Mouse (Mus musculus) urinary bladder, postnatal 25 days (tissue): Measurements from ENCODE around the gene Angptl8.
A peak's percentile ranks its signal among the peaks of the same experiment; 100 is the strongest.
"Not testable (repeated sequence)": the region's sequence is repeated elsewhere in the genome, so short reads cannot be mapped to it uniquely, and the experiment has no call there.

ENCODE experiments used
- DNase-seq: peaks from one replicate; pipeline ENCODE4 v3.0.0; 2022; ENCODE audit warnings: low spot score

Angptl8 gene

DNA sequence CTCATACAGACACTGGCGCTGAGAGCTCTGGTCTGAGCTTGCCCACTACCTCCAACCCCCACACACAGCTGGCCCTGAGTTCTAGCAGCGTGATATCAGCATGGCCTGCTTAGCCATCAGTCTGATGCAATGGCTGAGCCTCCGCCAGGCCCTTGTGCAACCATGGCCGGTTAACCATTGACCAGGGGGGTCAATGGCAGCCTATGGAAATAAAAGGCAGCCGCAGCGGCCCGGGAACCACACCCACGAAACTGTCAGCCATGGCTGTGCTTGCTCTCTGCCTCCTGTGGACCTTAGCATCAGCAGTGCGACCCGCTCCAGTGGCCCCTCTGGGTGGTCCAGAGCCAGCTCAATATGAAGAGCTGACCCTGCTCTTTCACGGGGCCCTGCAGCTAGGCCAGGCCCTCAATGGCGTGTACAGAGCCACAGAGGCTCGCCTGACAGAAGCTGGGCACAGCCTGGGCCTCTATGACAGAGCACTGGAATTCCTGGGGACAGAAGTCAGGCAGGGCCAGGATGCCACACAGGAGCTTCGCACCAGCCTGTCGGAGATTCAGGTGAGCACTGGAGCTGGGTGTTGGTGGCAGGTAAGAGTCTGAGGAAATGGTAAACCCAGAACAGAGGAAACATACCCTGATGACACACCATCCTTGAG, at the start of gene Angptl8:
TSS of gene Angptl8 (plus strand) at position 253 of the 655 bp plus-strand sequence.
- no peak for DNase-seq

DNA sequence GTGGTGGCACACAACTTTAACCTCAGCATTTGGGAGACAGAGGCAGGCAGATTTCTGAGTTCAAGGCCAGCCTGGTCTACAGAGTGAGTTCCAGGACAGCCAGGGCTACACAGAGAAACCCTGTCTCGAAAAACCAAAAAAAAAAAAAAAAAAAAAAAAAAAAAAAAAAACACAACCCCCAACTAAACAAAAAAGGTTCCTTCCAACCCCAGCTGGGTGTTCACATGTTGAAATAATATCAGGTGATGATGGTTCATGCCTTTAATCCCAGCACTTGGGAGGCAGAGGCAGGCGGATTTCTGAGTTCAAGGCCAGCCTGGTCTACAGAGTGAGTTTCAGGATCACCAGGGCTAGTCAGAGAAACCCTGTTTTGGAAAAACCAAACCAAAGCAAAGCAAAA, 49.0 kb upstream of the Angptl8 start:
- not testable (repeated sequence) for DNase-seq

DNA sequence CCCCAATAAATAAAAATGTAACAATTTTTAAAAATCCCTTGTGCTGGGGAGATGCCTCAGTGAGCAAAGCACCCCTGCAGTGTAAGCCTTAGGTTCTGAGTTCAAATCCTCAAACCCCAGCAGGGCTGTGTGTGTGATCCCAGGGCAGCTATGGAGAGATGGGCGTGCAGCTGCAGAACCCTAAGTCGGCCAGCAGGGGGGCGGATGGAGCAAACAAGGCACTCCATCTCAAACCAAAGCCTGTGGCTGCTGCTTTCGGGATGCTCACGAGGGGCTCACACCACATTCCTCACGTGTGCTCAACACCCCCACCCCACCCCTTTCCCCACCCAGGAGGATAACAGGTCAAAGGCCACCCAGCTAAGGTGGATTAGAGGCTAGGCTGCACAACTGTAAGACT, 48.4 kb upstream of the Angptl8 start:
- peak; percentile 73 for DNase-seq

DNA sequence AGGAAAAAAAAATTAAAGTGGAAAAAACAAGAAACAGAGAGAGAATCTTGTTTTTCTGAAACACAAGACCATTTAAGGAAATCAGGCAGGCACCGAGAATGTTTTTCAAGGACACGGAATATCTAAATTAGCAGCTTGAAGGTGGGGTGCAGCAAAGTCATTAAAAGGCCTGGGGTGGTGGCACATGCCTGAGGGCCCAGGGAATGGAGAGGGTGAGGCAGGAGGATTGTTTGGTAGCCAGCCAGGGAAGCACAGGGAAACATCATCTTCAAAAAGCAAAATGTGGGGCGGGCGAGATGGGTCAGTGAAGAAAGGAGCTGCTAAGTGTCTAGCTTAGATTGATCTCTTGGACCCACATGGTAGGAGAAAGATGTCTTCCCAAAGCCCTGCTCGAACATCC, 47.7 kb upstream of the Angptl8 start:
- DNase-seq, result no peak

DNA sequence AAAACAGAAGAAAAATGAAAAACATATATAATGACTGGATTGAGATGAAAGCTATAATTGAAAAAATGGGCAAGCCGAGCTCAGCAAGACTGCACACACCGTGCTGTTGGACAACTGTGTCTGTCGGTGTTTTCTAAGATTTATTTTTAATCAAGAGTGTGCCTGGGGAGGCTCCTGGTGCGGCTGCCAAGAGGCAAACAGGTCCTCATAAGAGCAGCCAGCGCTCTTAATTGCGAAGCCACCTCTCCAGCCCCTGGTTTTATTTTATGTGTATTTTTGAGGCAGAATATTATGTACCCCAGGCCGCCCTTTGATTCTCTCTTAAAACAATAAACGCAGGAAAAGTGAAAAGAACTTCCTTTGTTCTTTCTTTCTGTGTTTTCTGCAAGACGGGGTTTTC, 47.1 kb upstream of the Angptl8 start:
- no peak for DNase-seq

DNA sequence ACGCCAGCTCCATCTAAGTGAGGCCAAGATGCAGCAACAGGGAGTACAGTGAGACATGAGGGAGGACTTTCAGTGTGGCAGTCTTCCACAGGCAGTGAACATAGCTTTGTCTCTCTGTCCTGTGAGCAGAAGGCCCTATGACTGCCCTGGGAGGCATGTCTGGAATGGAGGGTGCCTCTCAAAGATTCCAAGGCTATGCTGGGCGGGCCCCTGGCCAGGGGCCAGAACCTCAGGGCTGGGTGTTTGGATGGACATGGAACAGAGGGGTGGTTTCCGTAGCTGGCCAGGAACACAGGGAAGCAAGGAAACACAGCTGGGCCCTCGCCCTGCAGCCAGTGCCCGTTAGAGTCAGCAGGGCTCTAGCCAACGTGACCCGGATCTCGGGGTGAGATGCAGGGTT, 43.4 kb upstream of the Angptl8 start:
- no peak for DNase-seq

DNA sequence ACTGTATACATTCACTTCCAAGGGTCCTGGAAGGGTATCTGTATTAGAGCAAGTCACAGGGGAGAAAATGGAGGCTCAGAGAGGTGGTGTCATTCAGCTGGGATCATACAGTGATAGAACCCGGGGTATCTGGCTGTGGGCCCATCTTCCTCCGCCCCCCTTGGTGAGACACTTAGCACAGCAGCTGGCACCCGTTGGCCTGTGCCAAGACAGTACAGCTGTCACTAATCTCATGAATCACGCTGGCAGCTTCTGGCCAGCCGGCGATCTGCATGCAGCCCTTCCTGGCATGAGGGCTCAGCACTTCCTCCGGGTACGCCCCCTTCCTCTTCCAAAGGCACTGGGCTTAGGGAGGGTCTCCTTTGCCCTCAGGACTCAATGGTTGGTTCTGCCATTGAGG, 42.7 kb upstream of the Angptl8 start:
- no peak for DNase-seq

DNA sequence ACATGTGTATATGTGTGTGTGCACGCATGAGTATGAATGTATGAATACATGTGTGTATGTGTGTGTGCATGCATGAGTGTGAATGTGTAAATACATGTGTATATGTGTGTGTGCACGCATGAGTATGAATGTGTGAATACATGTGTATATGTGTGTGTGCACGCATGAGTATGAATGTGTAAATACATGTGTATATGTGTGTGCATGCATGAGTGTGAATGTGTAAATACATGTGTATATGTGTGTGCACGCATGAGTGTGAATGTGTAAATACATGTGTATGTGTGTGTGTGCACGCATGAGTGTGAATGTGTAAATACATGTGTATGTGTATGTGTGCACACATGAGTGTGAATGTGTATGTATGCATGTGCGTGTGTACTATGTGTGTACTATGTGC, 41.8 kb upstream of the Angptl8 start:
- not testable (repeated sequence) for DNase-seq

DNA sequence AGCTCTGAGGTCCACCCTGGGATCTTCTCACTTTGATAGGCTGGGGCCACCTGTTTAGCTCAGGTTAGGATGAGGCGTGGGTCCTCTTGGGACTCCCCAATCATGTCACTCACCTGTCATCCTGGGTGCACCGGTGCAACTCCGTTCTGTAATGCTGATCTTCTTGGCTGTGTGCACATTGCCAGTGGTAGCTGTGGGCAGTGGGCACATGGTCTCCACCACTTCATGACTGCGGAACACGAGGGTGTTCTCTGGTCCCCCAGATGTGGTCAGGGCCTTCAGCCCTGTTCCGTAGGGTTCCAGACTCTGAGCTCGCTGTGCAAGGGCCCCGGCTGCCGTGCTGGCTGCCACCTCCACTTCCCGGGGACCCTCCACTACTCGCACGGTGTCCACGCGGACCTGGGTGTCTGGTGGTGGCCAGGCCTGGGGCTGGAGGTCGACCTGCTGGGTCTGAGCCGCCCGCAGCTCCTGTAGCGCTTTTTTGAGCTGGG, 40.9 kb upstream of the Angptl8 start:
- no peak for DNase-seq

DNA sequence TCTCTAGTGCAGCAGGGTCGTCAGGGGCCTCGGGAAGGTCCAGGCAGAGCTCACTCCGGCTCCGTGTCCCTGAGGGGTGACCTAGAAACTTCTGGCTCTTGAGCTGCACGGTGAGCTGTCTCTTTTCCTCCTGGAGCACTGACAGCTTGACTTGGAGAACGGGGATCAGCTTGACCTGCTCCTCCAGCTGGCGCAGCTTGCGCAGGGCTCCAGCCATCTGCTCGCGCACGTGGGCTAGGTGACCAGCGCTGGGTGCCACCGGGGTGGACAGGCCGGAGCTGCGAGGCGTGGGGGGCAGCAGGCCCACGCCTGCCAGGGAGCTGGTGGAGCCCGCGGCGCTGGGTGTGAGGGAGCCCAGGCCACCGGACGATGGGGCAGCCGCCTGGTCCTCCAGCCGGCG, 40.4 kb upstream of the Angptl8 start:
- DNase-seq, result no peak

DNA sequence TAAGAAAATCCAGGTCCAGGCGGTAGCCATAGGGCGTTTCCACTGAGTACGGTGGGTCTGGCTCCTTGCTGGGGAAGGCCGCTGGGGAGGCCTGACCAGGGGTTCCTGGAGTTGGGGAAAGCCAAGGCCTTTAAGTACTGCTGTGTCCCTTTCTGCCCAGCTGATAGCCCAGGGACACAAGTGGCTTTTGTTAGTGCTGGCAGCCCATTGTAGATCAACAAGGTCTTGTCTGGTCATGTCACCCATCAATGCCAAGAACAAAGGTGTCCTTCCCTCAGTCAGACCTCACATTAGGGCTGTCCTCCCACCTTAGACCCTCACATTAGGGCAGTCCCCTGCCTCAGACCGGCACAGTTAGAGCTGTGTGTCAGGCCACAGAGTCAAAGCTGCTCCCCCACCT, 39.7 kb upstream of the Angptl8 start:
- no peak for DNase-seq

DNA sequence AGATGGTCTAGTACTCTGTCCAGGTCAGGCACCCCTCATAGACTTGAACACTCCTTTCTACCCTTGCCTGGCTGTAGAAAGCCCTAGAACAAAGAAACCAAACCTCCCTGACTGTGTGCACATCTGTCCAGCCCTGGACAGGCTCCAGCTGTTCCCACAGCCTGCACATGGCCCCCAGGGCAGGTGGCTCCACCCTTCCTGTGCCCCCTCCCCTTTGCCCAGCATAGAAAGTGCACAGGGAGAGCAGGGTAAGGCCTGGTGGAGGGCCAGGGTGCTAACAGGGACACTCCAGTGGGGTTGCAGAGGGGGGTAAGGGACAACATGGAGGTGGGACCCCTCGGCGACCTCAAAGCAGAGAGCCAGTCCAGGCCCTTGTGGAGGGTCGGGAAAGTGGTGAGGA, 39.1 kb upstream of the Angptl8 start:
- no peak for DNase-seq

DNA sequence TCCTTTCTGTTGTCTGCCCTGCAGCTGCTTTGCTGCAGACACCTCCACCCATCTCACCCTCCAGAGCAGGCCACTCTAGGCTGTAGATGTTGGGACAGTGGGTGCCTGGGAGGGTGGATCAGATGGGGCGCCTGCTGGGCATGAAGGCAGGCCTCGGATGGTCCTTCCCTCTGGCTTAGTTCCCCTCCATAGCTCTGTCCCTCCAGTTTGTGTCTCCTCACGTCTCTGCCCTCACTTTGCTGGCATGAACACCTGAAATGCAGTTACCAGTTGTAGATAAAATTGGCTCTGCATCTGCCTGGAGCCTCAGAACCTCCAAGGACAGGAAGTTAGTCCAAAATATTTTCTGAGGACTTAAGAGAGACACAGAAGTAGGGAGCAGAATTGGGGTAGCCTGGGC, 38.4 kb upstream of the Angptl8 start:
- DNase-seq, result no peak

DNA sequence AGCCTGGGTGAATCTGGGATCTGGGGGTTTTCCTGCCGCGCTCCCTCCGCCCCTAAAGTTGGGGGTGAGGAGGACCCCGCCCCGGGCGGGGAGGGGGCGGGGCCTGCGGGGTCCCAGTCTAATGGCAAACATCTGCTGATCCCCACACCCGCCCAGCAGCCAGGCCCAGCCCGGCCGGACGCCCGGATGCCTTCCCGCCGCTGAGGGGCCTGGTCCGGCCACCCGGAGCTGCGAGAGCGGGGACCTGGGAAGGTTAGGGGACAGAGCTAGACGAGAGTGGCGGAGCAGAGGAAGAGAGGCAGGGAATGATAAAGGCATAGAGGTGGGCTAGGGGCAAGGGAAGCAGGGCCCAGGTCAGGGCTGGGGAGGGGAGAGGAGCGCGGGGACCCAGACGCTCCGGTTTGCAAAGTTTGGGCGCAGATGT, 37.4 kb upstream of the Angptl8 start:
- peak; percentile 61 for DNase-seq

DNA sequence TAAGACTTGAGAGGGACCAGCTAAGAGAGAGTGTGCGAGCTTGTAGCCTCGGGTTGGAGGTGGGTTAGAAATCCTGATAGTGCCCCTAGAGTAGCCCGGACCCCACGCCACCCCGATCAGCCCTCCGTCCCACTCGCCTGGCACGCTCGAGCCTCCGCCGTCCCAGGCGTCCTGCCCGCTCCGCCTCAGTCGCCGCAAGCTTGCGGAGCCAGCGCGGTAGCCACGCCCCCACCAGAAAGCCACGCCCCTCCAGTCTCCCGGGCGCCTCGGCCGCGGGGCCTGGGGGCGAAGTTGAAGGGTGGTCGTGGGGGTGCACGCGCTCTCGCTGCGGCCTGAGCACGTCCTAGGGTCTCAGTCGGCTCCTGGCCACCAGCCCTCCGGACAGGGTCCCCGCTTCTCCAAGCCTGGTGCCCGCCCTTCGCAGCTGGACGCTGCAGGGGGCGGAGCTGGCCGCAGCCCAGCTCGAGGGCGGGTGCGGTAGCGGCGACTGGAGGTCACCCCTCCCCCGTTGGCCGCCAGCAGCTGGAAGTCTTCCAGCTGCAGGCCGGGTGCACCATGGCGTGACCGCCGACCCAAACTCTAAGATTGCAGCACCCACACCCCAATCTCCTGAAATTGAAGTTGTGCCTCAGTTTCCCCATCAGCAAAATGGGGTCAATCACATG, 36.8 kb upstream of the Angptl8 start, which contains the start of gene Kank2:
TSS of gene Kank2 (minus strand) at position 400 of the 665 bp plus-strand sequence.
- peak; percentile 91 for DNase-seq

DNA sequence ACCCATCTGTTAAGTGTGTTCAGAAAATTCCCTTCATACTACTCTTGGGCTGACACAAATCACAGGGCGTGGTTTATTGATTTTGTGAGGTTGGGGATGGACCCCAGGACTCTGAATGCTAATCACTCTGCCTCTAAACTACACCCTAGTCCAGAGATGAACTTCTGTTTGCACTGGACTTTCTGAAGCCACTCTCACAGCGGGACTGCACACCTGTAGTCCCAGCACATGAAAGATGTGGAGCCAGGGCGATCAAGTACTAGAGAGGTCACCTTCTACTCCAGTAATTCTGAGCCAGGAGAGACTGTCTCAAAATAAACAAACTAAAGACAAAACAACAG, 36.3 kb upstream of the Angptl8 start:
- DNase-seq, result no peak

DNA sequence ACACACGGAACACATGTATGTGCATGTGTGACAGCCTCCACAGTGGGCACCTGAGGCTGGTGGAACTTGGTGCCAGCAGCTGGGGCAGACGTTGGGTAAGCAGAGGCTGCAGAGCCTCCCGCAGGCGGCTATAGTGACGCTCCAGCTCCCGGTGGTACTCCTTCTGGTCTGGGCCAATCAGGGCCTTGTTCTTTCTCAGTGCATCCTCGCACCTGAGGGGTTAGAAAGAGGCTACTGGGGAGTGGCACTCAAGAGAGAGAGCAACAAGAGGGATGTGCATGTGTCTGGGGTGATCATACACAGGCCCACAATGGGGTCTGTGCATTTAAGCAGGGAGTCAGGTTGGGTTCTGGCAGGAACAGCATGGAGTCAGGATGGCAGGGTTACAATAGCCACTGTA, 34.2 kb upstream of the Angptl8 start:
- DNase-seq, result no peak

DNA sequence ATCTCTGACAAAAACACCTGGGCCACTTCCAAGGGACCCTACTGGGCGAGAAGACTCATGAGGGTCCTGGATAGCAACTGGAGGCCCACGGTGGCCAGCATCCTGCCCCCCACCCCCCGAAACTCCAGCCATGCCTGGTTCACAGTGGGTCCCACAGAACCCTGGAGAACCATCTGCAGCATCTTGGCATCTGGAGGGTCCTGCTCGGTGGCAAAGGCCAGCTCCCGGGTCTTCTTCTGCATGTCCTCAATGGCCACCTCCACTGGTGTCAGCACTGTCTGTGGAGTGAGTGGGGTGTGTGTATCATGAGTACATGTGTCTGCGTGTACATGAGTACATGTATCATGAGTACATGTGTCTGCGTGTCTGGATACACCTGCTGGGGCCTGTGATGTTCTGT, 33.7 kb upstream of the Angptl8 start:
- no peak for DNase-seq

DNA sequence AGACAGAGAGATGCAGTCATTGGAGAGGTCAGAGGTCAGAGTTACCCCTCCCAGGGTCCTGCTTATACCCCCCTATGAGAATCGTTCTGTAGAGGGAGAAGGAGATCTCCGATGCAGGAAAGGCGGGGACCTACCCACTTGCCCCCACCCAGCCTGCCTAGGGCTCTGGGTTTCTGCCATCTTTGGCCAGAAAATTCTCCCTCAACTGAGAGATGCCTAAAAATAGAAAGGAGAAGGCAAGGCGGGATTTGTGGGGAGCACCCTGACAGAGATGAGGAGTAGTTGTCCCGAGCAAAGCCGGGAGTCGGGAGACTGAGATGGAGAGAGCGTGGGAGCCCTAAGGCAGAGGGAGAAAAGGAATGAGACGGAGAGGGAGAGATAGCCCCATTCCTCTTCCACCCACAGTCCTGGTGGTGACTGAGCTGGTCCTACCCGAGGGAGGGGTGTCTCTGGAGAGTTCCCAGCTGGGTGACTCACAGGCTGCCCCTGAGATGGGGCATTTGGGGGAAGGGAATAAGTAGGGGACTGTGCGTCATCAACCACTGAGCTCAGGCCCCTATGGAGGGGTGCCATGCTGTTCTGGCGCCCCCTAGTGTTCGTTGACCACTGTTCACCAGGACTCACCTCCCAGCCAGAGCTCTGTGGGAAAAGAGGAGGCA, 31.2 kb upstream of the Angptl8 start:
- DNase-seq, result peak; percentile 93

DNA sequence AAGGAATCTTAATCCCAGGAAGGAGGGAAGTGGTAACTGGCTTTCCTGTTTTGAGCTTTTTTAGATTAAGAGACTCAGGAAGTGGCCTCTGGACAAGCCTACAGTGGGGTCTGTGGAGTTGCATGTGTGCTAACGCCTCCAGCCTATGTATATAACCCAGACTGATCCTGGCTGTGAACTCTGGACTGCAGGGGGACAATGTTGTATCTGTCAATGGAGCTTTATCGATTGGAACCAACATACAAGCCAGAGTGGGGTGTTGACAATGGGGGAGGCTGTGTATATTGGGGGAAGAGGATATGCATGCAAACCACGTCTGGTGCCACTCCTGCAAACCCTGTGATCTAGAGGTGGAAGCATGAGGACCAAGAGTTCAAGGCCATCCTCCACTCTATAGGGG, 28.9 kb upstream of the Angptl8 start:
- DNase-seq, result no peak

DNA sequence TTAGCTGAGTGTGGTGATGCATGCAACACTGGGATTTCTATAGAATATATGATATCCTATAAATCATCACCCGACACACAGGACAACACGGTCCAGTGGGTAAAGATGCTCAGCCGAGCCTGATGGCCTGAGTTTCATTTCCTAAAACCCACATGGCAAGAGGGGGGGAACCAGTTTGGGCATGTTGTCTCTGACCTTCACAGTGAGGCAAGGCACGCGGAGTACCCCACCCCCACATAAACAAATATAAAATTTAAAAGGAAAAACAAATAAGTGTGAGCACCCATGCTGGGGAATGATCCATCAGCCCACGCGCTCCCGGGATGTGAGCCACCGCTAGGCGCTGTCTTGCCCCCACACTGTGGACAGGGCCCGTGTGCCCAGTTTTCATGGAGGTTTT, 28.3 kb upstream of the Angptl8 start:
- DNase-seq, result no peak

DNA sequence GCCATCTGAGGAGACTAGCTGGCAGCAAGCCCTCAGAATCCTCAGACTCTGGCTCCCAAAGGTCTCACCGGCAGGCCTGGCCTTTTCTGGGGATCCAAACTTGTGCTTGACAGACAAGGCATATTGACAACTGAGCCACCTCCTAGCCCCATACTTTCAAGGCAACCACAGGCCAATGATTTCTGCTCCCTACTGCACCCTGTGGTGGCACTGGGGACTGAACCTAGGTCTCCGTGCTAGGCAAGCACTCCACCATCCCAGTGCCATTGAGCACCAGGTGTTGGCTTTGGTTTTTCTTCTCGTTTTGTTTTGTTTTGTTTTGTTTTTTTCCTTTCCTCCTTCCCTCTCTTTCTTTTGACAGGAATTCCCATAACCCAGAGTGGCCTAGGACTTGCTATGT, 26.7 kb upstream of the Angptl8 start:
- no peak for DNase-seq

DNA sequence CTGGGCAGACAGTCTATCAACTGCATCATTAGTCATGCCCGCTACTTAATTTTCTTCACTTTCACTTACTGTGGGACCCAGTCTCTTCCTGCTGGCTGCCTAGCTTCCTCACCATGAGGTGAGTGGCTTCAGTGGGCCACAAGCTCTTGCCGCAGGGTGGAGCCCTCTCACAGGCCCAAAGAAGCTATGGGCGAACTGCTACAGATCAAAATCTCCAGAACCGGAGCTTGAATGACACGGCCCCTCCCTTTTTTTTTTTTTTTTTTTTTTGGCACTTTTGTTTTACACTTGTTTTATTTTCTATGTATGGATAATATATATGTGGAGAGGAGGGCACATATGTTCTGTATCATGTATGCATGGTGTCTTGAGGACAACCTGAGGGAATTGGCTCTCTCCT, 24.1 kb upstream of the Angptl8 start:
- no peak for DNase-seq
